Mouse (Mus musculus): ENCODE results near the gene Fau. TPM values are rescaled to one million over a fixed set of nuclear protein-coding genes. Genes with fewer than 3 reads are reported as not detected.

The Fau gene
- polyA plus RNA-seq, 1 experiment from 2014 or later, result 582 TPM

DNA sequence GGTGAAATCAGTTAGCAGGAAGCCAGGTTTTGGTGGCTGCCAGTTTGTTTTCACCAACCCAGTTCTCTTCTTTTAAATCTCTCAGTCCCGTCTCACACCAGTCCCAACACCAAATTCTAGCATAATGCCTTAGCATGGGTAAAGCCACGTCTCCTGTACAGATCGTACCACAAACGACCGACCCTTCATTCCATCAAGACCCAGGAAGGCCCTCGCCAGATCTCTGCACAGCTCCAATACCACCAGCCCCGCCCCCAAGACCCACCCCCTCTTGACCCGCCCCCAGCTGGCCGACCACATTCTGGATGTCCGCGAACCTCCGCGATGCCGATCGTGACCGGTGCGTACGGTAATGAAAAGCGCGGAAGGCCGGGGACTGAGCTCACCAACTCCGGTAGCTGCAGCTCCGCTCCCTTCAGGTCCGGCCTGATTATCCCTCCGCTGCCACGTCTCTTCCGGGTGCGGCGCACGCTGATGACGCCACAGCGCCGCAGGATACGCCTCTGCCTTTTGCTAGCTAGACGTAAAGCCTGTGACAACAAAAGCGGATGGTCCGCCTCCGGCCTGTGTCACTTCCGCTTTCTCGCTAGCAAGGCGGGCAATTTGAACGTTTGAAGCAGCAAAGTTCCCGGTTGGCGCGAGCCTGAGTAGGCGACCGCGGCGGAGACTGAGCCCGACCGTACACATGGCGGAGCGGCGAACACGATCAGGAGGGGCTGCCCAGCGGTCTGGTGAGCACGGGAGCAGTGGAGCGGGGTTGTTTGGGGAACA, 27.0 kb downstream of the Fau start, which contains the start of the genes Zfpl1 and Cdca5:
Zfpl1 (minus strand) TSS at position 479 of the 771 bp plus-strand sequence.
Cdca5 (plus strand) TSS at position 506 of the 771 bp plus-strand sequence.
- H3K4me1 ChIP-seq, result peaks cover 23% of the 10 kb centered on the region
- H3K9ac ChIP-seq (replicated peaks), result peak within 1 kb of the TSS; percentile 63
- peak; percentile 89 for ATAC-seq (replicated peaks)
- H3K27me3 ChIP-seq, result no peaks in the 10 kb centered on the region
- peak within 1 kb of the TSS; percentile 61 for H3K4me3 ChIP-seq
- H3K27ac ChIP-seq (replicated peaks), result 0 out of 2 replicates have a peak within 1 kb of the TSS, but pooled peaks have one; percentile 35
- H3K9me3 ChIP-seq, result no peaks in the 10 kb centered on the region
- WGBS, result under 1% methylated on average over 58 of the region's 58 CpGs
- peak within 1 kb of the TSS; percentile 95 for H3K4me2 ChIP-seq (replicated peaks)
- H3K36me3 ChIP-seq, result peaks cover 26% of the 10 kb centered on the region

DNA sequence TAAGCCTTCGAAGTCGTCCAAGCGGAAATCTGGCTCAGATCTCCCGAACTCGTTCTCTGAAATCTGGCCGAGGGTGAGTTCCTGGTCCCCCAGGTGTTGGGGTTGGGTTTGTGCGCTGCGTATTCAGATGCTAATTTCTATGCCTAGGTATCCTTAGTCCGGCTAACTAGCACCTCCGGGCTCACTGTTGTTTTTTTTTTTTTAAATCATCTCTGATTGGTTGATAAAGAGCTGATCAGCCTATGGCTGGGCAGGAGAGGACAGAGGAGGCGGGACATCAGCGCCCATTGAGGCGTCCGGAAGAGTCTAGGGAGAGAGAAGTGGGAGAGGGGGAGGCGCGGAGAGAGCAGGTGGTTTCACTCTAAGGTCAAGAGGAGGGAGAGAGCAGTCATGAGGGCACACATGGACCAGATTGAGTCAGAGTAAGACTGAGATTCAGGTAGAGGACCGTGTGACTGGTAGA, 27.8 kb downstream of the Fau start:
- Histone ChIP-seq H3K9me3 (no peaks in the 10 kb centered on the region), H3K4me2 (replicated peaks) (peak overlapping the region; percentile 95), H3K27me3 (no peaks in the 10 kb centered on the region), H3K9ac (replicated peaks) (peak overlapping the region; percentile 41), H3K27ac (replicated peaks) (no peak overlapping the region), H3K4me1 (peaks cover 23% of the 10 kb centered on the region), H3K4me3 (peak overlapping the region; percentile 61), H3K36me3 (peaks cover 21% of the 10 kb centered on the region)
- peak; percentile 49 for ATAC-seq (replicated peaks)
- WGBS, result under 1% methylated on average over 17 of the region's 17 CpGs

DNA sequence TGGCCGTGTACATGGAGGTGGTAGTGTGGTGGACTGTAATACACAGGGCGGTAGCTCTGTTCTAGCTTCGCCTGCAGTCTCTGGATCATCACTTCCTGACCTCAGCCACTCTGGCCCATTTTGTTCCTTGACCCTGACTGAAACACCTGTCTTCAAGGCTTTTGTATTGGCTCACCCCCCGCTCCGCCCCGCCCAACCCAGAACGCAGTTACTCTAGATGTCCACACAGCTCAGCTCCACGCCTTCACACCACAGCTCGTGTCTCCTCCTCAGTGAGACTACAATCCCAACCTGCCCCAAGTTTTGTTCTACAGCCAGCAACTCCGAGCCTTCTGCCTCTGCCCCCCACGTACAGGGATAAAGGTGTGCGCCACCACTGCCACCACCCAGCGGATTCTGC, 31.2 kb downstream of the Fau start:
- 95% methylated on average over 13 of the region's 13 CpGs for WGBS
- Histone ChIP-seq H3K9ac (replicated peaks) (no peak overlapping the region), H3K4me1 (peaks cover 16% of the 10 kb centered on the region), H3K27ac (replicated peaks) (no peak overlapping the region), H3K27me3 (no peaks in the 10 kb centered on the region), H3K4me3 (no peak overlapping the region), H3K4me2 (replicated peaks) (no peak overlapping the region), H3K9me3 (no peaks in the 10 kb centered on the region), H3K36me3 (0 out of 2 replicates have a peak, but pooled peaks cover 3% of the 10 kb centered on the region)
- no peak for ATAC-seq (replicated peaks)

- 94% methylated on average over 7 of the region's 7 CpGs for WGBS
- H3K36me3 ChIP-seq, result 0 out of 2 replicates have a peak, but pooled peaks cover 3% of the 10 kb centered on the region
Measured at GRCm38 (mm10) chr19:6094119-6094518, 36.5 kb downstream of the Fau start, which contains the start of gene AC131692.1. Gene AC131692.1, plus strand, starts transcription at chr19:6094419.

GRCm38 (mm10) chr19:6097847-6098246, 40.2 kb downstream of the Fau start:
- Histone ChIP-seq H3K36me3 (no peaks in the 10 kb centered on the region), H3K27me3 (no peaks in the 10 kb centered on the region), H3K9ac (replicated peaks) (no peak overlapping the region), H3K9me3 (no peaks in the 10 kb centered on the region), H3K4me3 (no peak overlapping the region), H3K4me1 (no peaks in the 10 kb centered on the region), H3K4me2 (replicated peaks) (no peak overlapping the region), H3K27ac (replicated peaks) (no peak overlapping the region)
- WGBS, result 91% methylated on average over 3 of the region's 3 CpGs
- ATAC-seq (replicated peaks), result no peak

More at GRCm38 (mm10) chr19:6094119-6094518, 36.5 kb downstream of the Fau start, which contains the start of gene AC131692.1:
- ATAC-seq (replicated peaks), result no peak
- H3K9ac ChIP-seq (replicated peaks), result no peak within 1 kb of the TSS
- H3K9me3 ChIP-seq, result no peaks in the 10 kb centered on the region
- no peak within 1 kb of the TSS for H3K4me3 ChIP-seq
- no peaks in the 10 kb centered on the region for H3K27me3 ChIP-seq
- no peaks in the 10 kb centered on the region for H3K4me1 ChIP-seq
- no peak within 1 kb of the TSS for H3K27ac ChIP-seq (replicated peaks)
- H3K4me2 ChIP-seq (replicated peaks), result no peak within 1 kb of the TSS

DNA sequence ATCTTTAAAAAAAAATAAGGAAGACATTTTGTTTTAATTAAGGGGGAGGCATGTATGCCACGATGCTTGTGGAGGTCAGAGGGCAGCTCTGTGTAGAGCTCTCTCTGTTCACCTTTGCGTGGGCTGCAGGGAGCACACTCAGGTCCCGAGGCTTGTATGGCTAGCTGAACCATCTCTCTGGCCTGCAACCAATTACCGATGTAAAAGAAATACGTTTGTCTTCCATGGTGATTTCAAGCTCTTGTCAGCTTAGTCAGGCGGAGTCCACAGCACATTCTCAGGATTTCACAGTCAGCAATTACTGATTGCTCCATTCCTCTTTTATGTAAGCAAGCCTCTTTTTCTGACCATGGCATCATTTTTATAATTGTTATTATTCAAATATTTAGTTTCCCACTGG, 43.5 kb downstream of the Fau start:
- ATAC-seq (replicated peaks), result no peak
- H3K27ac ChIP-seq (replicated peaks), result no peak overlapping the region
- no peak overlapping the region for H3K4me3 ChIP-seq
- H3K36me3 ChIP-seq, result no peaks in the 10 kb centered on the region
- H3K9me3 ChIP-seq, result no peaks in the 10 kb centered on the region
- WGBS, result 83% methylated on average over 6 of the region's 6 CpGs
- no peak overlapping the region for H3K9ac ChIP-seq (replicated peaks)
- no peaks in the 10 kb centered on the region for H3K27me3 ChIP-seq
- H3K4me2 ChIP-seq (replicated peaks), result no peak overlapping the region
- H3K4me1 ChIP-seq, result no peaks in the 10 kb centered on the region

DNA sequence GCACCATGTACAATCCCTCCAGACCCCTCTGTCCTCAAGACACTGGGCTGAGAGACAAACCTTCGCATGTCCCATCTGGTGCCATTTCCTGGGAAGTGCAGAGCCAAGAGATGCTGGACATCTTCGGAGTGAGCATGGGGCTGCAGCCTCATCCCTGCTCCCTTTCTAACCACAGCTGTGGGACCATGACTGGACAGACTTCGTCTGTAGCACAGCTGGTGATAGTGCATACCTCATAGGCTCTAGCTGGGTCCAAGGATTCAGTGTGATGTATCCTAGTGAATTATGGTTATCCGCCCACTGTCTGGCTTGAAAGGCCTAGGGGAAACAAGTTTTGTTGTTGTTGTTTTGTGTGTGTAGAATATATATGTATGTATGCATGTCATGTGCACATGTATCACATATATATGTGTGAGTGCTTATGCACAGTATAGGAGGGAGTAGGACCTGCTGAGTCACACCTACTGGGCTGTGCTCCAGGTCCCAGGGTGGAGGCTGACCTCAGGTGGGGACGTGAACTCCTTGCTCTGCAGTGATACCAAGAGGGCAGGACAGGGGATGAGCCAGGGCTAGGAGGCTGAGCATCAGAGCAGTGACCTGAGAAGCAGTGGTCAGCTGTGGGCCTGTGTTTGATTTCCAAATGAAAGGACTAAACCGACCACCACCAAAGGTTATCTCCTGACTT, 44.7 kb downstream of the Fau start:
- Histone ChIP-seq H3K4me3 (no peak overlapping the region), H3K27ac (replicated peaks) (no peak overlapping the region), H3K4me2 (replicated peaks) (no peak overlapping the region), H3K9me3 (no peaks in the 10 kb centered on the region), H3K36me3 (no peaks in the 10 kb centered on the region), H3K4me1 (no peaks in the 10 kb centered on the region), H3K27me3 (no peaks in the 10 kb centered on the region), H3K9ac (replicated peaks) (no peak overlapping the region)
- no peak for ATAC-seq (replicated peaks)
- 81% methylated on average over 6 of the region's 6 CpGs for WGBS

GRCm38 (mm10) chr19:6104476-6104875, 46.8 kb downstream of the Fau start:
- no peak for ATAC-seq (replicated peaks)
- WGBS, result 90% methylated on average over 4 of the region's 4 CpGs
- no peak overlapping the region for H3K27ac ChIP-seq (replicated peaks)
- H3K4me1 ChIP-seq, result no peaks in the 10 kb centered on the region
- H3K4me2 ChIP-seq (replicated peaks), result no peak overlapping the region
- H3K9me3 ChIP-seq, result no peaks in the 10 kb centered on the region
- no peaks in the 10 kb centered on the region for H3K36me3 ChIP-seq
- no peak overlapping the region for H3K4me3 ChIP-seq
- no peaks in the 10 kb centered on the region for H3K27me3 ChIP-seq
- H3K9ac ChIP-seq (replicated peaks), result no peak overlapping the region

DNA sequence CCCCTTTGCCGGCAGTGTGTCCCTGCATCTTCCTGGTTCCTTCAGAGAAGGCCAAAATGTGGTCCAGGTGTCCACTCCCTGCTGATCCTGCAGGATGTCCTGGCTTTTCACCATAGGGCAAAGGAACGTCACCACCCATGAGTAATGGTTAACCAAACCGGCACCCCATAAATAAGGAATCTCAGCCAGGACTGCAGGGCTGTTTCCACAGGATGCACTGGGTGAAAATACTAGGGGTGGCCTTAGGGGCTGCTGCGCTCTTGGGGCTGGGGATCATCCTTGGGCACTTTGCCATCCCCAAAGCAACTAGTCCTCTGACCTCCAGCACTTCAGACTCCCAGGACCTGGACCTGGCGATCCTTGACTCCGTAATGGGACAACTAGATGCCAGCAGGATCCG, 47.9 kb downstream of the Fau start, which contains the start of gene Naaladl1:
Naaladl1 (plus strand) TSS at position 197 of the 400 bp plus-strand sequence.
- 84% methylated on average over 7 of the region's 7 CpGs for WGBS

More for the DNA sequence above, 47.9 kb downstream of the Fau start, which contains the start of gene Naaladl1:
- no peaks in the 10 kb centered on the region for H3K4me1 ChIP-seq
- no peak within 1 kb of the TSS for H3K9ac ChIP-seq (replicated peaks)
- H3K4me2 ChIP-seq (replicated peaks), result no peak within 1 kb of the TSS
- no peaks in the 10 kb centered on the region for H3K36me3 ChIP-seq
- H3K27me3 ChIP-seq, result no peaks in the 10 kb centered on the region
- no peak within 1 kb of the TSS for H3K27ac ChIP-seq (replicated peaks)
- no peak within 1 kb of the TSS for H3K4me3 ChIP-seq
- ATAC-seq (replicated peaks), result no peak
- H3K9me3 ChIP-seq, result no peaks in the 10 kb centered on the region

Small RNAs within 50 kb of the gene (microRNA-seq; reads per million reads assigned to microRNA genes)
- 1.1 reads per million for gene Mir6988

Other genes with a start within 250 kb of the Fau start
- gene Frmd8, start 182.6 kb upstream of the Fau start, polyA plus RNA-seq (2015; fragmentation: Nextera tagmentation; extraction: Ambion mirVana), result 19.5 and 23.3 TPM in 2 replicates
- gene Slc25a45, start 180.0 kb upstream of the Fau start, polyA plus RNA-seq (2015; fragmentation: Nextera tagmentation; extraction: Ambion mirVana), result 1.2 and 1.7 TPM in 2 replicates
- gene Tigd3, start 163.7 kb upstream of the Fau start, polyA plus RNA-seq (2015; fragmentation: Nextera tagmentation; extraction: Ambion mirVana), result 12.9 and 14.3 TPM in 2 replicates
- 120 and 137 TPM in 2 replicates for gene Dpf2, start 144.8 kb upstream of the Fau start, polyA plus RNA-seq (2015; fragmentation: Nextera tagmentation; extraction: Ambion mirVana)
- gene Cdc42ep2, start 133.0 kb upstream of the Fau start, polyA plus RNA-seq (2015; fragmentation: Nextera tagmentation; extraction: Ambion mirVana), result 9.1 and 10.1 TPM in 2 replicates
- gene Pola2, start 93.6 kb upstream of the Fau start, polyA plus RNA-seq (2015; fragmentation: Nextera tagmentation; extraction: Ambion mirVana), result 35.5 and 36.2 TPM in 2 replicates
- not detected in 2 replicates for gene Slc22a20, start 71.7 kb upstream of the Fau start, polyA plus RNA-seq (2015; fragmentation: Nextera tagmentation; extraction: Ambion mirVana)
- gene Capn1, start 41.9 kb upstream of the Fau start, polyA plus RNA-seq (2015; fragmentation: Nextera tagmentation; extraction: Ambion mirVana), result 1.6 and 1.8 TPM in 2 replicates
- gene Syvn1, start 11.3 kb upstream of the Fau start, polyA plus RNA-seq (2015; fragmentation: Nextera tagmentation; extraction: Ambion mirVana), result 25.7 and 26.5 TPM in 2 replicates
- gene Mrpl49, start 59 bp upstream of the Fau start, polyA plus RNA-seq (2015; fragmentation: Nextera tagmentation; extraction: Ambion mirVana), result 71.5 and 72.4 TPM in 2 replicates
- 33.0 and 35.9 TPM in 2 replicates for gene Znhit2, start 3.3 kb downstream of the Fau start, polyA plus RNA-seq (2015; fragmentation: Nextera tagmentation; extraction: Ambion mirVana)
- 34.9 and 36.3 TPM in 2 replicates for gene Tm7sf2, start 10.5 kb downstream of the Fau start, polyA plus RNA-seq (2015; fragmentation: Nextera tagmentation; extraction: Ambion mirVana)
- 76.3 and 89.3 TPM in 2 replicates for gene Vps51, start 19.4 kb downstream of the Fau start, polyA plus RNA-seq (2015; fragmentation: Nextera tagmentation; extraction: Ambion mirVana)
- gene Tmem262, start 22.2 kb downstream of the Fau start, polyA plus RNA-seq (2015; fragmentation: Nextera tagmentation; extraction: Ambion mirVana), result not detected in 2 replicates
- gene Gm28374, start 24.4 kb downstream of the Fau start, polyA plus RNA-seq (2015; fragmentation: Nextera tagmentation; extraction: Ambion mirVana), result 2.1 and 2.6 TPM in 2 replicates
- gene Zfpl1, start 27.1 kb downstream of the Fau start, polyA plus RNA-seq (2015; fragmentation: Nextera tagmentation; extraction: Ambion mirVana), result 80.8 and 83.5 TPM in 2 replicates
- gene Cdca5, start 27.1 kb downstream of the Fau start, polyA plus RNA-seq (2015; fragmentation: Nextera tagmentation; extraction: Ambion mirVana), result 19.3 and 22.3 TPM in 2 replicates
- gene AC131692.1, start 36.6 kb downstream of the Fau start, polyA plus RNA-seq (2015; fragmentation: Nextera tagmentation; extraction: Ambion mirVana), result 0.31 and 0.37 TPM in 2 replicates
- gene Naaladl1, start 47.9 kb downstream of the Fau start, polyA plus RNA-seq (2015; fragmentation: Nextera tagmentation; extraction: Ambion mirVana), result 0.33 and 0.53 TPM in 2 replicates
- 53.5 and 56.5 TPM in 2 replicates for gene Sac3d1, start 60.8 kb downstream of the Fau start, polyA plus RNA-seq (2015; fragmentation: Nextera tagmentation; extraction: Ambion mirVana)
- gene Snx15, start 70.5 kb downstream of the Fau start, polyA plus RNA-seq (2015; fragmentation: Nextera tagmentation; extraction: Ambion mirVana), result 43.1 and 45.6 TPM in 2 replicates
- 0.13 TPM in 1 of 2 replicates, not detected in the other for gene Batf2, start 83.1 kb downstream of the Fau start, polyA plus RNA-seq (2015; fragmentation: Nextera tagmentation; extraction: Ambion mirVana)
- gene Arl2, start 83.7 kb downstream of the Fau start, polyA plus RNA-seq (2015; fragmentation: Nextera tagmentation; extraction: Ambion mirVana), result 84.4 and 90.1 TPM in 2 replicates
- gene Majin, start 126.5 kb downstream of the Fau start, polyA plus RNA-seq (2015; fragmentation: Nextera tagmentation; extraction: Ambion mirVana), result not detected in 2 replicates
- gene Gpha2, start 168.5 kb downstream of the Fau start, polyA plus RNA-seq (2015; fragmentation: Nextera tagmentation; extraction: Ambion mirVana), result not detected in 2 replicates
- gene Ppp2r5b, start 178.0 kb downstream of the Fau start, polyA plus RNA-seq (2015; fragmentation: Nextera tagmentation; extraction: Ambion mirVana), result 95.5 and 98.5 TPM in 2 replicates
- 9.7 and 10.1 TPM in 2 replicates for gene Atg2a, start 183.8 kb downstream of the Fau start, polyA plus RNA-seq (2015; fragmentation: Nextera tagmentation; extraction: Ambion mirVana)
- 88.1 TPM in 2 replicates for gene Ehd1, start 218.9 kb downstream of the Fau start, polyA plus RNA-seq (2015; fragmentation: Nextera tagmentation; extraction: Ambion mirVana)
- 0.31 and 0.67 TPM in 2 replicates for gene Cdc42bpg, start 248.6 kb downstream of the Fau start, polyA plus RNA-seq (2015; fragmentation: Nextera tagmentation; extraction: Ambion mirVana)